Mouse (Mus musculus) retina, adult 2 months (tissue): ENCODE measurements around the gene Bcl2l2.

Experiments used
- DNase-seq: peaks from one replicate; pipeline ENCODE4 v3.0.0-alpha.2; 2012; ENCODE audit warnings: low read depth, low spot score

Gene Bcl2l2

DNA sequence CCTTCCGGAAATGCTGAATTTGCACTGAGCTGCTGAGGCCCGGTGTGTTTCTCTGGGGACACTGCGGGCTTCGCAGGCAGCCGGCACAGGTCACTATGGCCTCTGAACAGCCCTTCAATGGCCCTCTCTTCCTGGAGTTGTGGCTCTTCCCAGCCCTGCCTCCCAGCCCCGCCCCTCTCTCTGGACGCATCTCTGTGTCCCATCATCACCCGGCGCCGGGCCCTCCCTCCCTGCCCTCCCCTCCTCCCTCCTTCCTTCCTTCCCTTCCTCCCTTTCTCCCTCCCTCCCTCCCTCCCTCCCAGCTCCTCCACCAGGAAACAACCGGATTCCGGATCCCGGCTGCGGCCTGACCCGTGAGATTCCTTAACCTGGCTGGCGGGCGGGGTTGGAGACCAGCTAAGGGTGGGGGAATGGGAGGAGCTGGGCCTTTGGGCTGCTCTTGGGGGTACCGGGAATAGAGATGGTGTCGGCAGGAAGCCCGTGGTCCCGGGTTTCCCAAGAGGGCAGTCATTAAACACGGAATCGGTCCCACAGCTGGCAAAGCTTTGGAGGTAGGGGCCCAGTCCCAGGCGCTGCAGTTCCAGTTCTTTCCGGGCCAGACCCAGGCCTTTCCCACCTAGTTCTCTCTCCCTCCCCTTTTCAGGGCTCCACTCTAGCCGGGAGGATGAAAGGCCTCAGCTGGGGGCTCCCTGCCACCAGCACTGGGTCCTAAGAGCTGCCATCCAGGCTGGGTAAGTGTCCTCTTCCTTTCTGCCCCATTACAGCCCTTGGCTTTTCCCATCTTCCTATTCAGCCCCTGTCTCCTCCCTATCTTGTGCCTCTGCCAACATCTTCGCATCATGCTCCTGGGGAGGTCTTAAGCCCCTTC, at the start of gene Bcl2l2, which contains the start of gene Gm20521:
Gene Bcl2l2, plus strand, starts transcription at position 224 of the 868 bp plus-strand sequence.
Gene Gm20521, plus strand, starts transcription at position 288 of the 868 bp plus-strand sequence.
- peak; percentile 71 for DNase-seq

DNA sequence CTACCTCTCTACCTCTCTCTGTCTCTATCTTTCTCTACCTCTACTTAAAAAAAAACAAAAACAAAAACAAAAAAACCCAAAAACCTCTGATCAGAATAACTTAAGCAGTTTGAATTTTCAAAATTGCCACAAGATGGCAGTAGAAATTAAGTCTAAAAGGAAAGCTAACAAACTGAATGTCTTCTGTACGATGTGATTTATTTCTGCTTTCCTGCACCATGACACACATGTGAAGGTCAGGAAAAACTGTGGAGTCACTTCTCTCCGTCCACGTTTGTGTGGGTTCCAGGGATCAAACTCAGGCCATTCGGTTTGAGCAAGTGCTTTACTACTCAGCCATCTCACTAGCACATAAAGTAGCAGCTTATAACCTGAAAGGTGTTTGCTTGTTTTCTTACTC, 39.7 kb upstream of the Bcl2l2 start:
- no peak for DNase-seq

DNA sequence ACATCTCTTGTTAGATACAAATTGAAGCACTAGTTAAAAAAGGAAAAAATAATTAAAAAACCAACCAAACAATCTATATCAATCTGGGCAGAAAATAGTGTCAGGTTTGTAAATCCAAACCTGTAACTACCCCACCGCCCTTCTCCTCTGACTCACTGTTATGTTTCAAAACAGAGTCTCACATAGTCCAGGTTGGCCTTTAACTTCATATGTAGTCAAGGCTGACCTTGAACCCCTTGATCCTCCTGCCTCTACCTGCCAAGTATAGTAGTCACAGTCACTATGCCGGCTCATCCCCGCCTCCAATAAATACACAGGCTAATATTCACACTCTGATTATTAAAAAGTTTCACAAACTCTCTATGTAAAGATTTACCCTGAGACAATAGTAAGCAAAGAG, 27.5 kb upstream of the Bcl2l2 start:
- no peak for DNase-seq

DNA sequence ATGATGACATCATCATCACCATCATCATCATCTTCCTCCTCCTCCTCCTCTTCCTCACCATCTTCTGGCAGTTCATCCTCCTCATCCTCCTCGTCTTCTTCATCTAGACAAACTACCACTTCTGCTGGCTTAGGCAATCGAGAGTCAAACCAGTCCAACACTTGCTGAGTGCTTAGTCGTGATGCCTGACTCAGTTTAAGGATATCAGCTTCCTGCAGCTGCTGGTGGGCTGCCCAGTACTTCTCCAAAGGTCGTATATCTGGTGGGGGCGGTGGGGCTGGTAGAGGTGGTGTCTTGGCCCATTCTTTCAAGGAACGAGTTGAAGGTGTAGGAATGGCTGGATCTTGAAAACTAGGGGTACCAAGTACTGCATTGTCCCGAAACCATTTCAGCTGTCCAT, 26.5 kb upstream of the Bcl2l2 start:
- no peak for DNase-seq

- no peak for DNase-seq
These were observed 25.3 kb upstream of the Bcl2l2 start for GRCm38 (mm10) chr14:54857891-54858290.

- no peak for DNase-seq
These were observed 22.7 kb upstream of the Bcl2l2 start for GRCm38 (mm10) chr14:54860511-54860910.

DNA sequence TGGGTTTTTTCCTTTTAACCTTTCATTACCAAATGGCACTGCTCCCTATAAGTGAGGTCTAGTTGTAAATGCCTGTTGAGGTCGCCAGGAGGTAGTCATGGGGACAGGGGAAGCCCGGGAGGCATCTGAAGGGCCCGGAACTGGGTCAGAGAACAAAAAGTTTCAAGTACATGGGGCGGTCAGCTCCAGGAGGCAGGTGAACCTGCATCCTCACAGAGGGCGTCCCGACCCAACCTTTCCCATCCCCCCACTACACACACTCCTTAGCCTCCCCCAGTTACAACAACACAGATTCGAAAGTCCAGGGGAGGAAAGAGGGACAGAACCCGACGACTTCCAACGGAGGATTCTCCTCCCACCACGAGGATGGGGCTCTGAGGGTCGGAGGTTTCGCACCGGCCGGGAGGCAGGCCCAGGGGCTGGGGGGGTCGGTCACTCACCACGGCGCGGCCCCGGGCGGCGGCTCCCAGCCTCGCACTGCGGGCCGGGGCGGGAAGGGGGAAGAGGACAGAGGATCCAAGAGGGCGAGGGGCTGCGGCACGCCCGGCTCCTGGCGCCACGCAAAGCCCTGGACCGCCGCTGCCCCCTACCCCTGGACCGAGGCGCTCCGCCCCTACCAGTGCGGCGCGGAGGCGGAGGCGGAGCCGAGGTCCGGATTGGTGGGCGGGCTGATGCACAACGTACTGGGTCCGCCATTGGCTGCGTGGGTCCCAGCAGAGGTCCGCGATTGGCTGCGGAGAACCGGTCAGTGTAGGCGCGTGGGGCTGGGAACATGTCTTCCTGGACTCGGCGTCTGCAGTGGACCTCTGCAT, 19.5 kb upstream of the Bcl2l2 start:
- peak; percentile 73 for DNase-seq

GRCm38 (mm10) chr14:54864313-54865036, 18.7 kb upstream of the Bcl2l2 start:
- no peak for DNase-seq

GRCm38 (mm10) chr14:54865626-54866025, 17.6 kb upstream of the Bcl2l2 start:
- no peak for DNase-seq

GRCm38 (mm10) chr14:54866268-54866667, 16.9 kb upstream of the Bcl2l2 start:
- no peak for DNase-seq

DNA sequence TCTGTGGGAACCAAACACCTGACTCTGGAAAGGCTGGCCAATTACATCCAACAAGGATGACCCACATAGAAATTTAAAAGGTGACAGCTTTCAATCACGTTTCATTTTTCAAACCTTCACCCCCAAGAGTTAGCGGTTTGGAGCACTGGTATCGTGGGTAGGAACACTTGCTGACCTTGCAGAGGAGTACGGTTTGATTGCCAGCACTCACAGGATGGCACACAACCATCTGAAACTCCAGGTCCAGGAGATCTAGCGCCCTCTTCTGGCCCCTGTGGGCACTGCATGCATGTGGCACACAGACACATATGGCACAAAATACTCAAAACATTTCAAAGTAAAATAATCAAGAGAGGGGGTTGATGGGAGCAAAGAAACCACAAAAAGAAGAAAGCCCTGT, 16.2 kb upstream of the Bcl2l2 start:
- DNase-seq: no peak

DNA sequence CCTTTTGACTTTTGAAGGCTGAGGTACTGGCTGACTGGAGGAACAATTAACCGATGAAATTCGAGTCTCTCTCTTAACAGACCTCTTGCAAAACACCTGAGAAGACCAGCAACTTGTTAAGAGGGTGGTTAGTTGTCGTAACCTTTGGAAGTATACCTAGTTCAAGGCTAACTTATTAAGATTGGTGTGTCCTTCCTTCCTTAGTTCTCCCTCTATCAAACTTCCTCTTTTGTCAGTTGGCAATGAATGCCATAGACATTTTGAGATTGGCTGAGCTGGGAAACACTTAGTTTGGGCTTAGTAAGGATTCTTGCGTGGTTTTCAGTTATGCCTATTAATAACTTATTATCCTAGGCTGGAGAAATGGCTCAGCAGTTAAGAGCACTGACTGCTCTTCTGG, 15.2 kb upstream of the Bcl2l2 start:
- no peak for DNase-seq

DNA sequence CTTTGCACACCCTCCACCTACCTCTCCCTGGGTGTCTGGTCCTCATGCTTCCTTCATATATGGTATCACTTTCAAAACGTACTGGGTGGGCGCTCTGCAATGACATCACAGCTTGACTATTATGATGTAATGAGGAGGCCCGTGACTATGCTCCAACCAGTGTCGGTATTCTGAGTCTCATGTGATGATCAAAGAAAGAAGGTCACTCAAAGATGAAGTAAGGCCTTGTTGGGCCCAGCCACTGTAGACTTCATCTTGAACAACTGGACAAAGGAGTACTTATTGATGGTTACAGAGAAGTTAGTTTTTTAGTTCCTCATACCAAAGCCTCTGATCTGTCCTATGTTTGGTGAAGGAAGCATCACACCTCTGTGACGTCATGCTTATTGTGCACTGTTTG, 12.3 kb upstream of the Bcl2l2 start, which contains the start of gene Homez:
Gene Homez, minus strand, starts transcription at position 101 of the 400 bp plus-strand sequence.
- DNase-seq: no peak

- DNase-seq: no peak
These were observed 9.0 kb upstream of the Bcl2l2 start for GRCm38 (mm10) chr14:54874165-54874564.

DNA sequence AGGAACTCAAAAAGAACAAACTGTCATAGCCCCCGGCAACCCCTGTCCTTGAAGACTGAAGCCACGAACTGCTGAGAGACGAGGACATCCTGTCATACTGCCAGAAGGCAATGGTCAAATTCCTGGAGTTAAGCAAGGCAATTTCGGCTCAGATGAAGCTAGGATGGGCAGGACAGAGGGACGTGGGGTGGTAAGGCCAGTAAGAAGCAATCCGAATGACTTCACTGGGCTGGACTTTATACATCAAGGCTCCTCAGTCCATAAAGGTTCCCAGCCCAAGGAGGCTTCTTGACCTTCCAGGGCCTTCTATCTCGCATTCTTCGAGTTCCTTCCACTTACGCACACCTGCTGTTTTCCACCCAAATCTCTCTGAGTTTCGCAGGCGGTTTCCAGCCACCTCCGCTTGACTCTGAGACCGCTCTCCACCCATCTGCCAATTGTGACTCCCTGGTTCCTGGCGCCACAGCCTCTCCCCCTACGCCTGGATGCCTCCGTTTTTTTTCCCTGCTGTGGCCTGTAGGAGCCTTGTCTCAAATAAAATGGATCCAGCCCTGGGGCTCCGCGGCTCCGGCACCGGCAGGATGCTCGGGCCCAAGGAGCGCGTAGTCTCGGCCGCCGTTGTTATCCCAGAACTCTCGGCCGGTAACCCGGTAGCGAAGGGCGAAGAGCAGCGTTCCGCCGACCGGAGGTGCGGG, 7.2 kb upstream of the Bcl2l2 start:
- DNase-seq: no peak

GRCm38 (mm10) chr14:54876539-54877047, 6.6 kb upstream of the Bcl2l2 start:
- DNase-seq: peak; percentile 82

DNA sequence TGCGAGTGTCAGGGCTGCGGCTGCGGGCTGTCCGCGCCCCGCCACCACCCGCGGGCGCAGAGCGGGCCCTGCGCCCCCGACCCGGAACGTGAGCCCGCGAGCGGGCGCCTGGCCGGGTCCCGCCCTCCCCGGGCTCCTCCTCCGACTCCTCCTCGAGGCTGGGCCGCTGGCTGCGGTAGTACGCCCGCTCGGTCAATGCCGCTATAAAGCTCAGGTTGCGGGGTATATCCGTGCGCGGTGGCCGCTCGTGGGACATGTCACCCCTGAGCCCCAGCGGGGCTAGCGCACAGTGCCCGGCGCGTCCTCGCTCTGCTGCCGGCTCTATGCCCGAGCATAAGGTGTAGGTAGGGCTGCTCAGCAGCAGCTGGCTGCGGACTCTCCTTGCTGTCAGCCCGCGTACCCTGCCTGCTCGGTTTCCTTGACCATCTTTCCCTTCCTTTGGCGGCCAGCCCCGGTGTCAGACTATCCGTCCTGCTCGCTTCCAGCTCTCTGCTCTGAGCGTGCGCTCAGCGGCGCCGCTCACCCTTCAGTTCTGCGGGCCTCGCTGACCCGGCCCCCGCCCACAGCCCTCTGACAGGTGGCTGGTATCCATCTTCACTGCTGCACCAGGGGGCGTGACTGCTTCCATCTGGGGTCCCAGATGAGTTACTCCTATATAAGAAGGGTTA, 6.0 kb upstream of the Bcl2l2 start, which contains the start of gene Ppp1r3e:
Gene Ppp1r3e, minus strand, starts transcription at position 503 of the 668 bp plus-strand sequence.
- DNase-seq: no peak

DNA sequence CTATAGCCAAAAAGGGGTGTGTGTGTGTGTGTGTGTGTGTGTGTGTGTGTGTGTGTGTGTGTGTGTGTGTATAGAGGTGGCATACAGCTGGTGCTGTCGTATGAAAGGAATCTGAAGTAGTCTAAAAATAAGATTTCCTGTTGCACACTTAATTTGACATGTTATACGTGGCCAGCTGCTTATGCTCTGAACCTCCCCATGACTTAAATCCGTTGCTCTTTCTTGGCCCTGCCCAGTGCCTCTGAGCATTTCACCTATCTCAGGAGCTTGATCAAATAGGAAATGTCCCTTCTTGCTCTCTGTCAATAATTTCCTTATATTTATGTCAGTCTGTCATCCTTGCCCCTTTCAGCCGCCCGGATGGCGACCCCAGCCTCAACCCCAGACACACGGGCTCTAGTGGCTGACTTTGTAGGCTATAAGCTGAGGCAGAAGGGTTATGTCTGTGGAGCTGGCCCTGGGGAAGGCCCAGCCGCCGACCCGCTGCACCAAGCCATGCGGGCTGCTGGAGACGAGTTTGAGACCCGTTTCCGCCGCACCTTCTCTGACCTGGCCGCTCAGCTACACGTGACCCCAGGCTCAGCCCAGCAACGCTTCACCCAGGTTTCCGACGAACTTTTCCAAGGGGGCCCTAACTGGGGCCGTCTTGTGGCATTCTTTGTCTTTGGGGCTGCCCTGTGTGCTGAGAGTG, 990 bp downstream of the Bcl2l2 start:
- DNase-seq: no peak

- no peak for DNase-seq
These were observed 2.1 kb downstream of the Bcl2l2 start for GRCm38 (mm10) chr14:54885309-54885708.

GRCm38 (mm10) chr14:54892200-54892599, 9.0 kb downstream of the Bcl2l2 start, which contains the start of gene Pabpn1:
Pabpn1 (plus strand) TSS chr14:54892500.
- no peak for DNase-seq
